ENCODE assay signal across 18 mouse cellular contexts in the genomic region with DNA sequence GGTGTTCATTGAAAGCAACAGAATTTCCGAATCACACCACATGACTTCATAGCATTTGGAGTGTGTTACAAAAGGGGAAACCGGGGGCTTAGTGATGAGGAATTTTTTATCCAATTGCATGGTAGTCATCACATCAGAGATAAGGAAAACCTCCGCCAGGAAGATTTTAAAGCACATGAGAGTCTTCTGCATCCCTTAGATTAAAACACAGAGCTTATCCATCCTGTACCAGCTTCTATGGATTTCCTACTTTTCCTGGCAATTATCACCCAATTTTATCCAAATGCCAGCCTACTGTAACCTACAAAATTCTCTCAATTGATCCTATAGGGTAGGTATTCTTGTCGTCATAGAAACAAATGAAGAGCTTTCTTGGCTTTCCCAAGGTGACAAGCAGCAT.
DNase-seq lines count a peak whose midpoint lies in the region; ATAC-seq and TF ChIP-seq lines count a peak whose summit lies in the region.
"Had no signal": no experiment of that assay in that cellular context is flagged by ENCODE, and none has a peak within 500 bp of the region (broad histone marks: within the 10 kb centered on the region; RNA-seq: fewer than 3 reads in every experiment).

No protein-coding gene starts in this region.

- DNase-seq in MEL (ENCODE audit: low read depth, low spot score), result no peak
- peak; percentile 38 for DNase-seq in c-Kit-positive CD71-positive TER-119-negative erythroid progenitor cells, embryonic 14.5 days (ENCODE audit: low read depth)
- no peak for DNase-seq in cerebellum, adult 11 months
- DNase-seq in heart, postnatal 4 days, result no peak
- DNase-seq in spleen, postnatal 14 days (ENCODE audit: low spot score in 2 of 2), result no peak
- DNase-seq in cerebellum, postnatal 14 days, result no peak
- DNase-seq: adrenal gland, adult 8-10 months; cerebellum, adult 2 months; cerebellum, postnatal 36 days; gastrocnemius, adult 2 months; gastrocnemius, postnatal 25 days had no signal

- H3K9ac ChIP-seq in MEL (ENCODE audit: control insufficient read depth, low read depth, low read length, poor library complexity, severe bottlenecking), result no peak overlapping the region
- no peak overlapping the region for H3K9ac ChIP-seq in liver, embryonic 12.5 days
- H3K9ac ChIP-seq in liver, embryonic 16.5 days (ENCODE audit: low read depth, low read length), result no peak overlapping the region
- H3K9ac ChIP-seq: forebrain, embryonic 12.5 days; heart, embryonic 12.5 days; hindbrain, embryonic 15.5 days had no signal

- no peaks in the 10 kb centered on the region for H3K79me2 ChIP-seq in MEL (ENCODE audit: control insufficient read depth, insufficient read depth, low read length, poor library complexity)

- 44% methylated on average over 4 of the region's 4 CpGs for WGBS in liver, embryonic 12.5 days (ENCODE audit: insufficient replicate concordance)
- 45% methylated on average over 4 of the region's 4 CpGs for WGBS in liver, embryonic 16.5 days (ENCODE audit: insufficient replicate concordance)

- H3K4me3 ChIP-seq in MEL (ENCODE audit: control insufficient read depth in 1 of 2, insufficient read depth in 1 of 2, low read depth in 2 of 2, low read length in 2 of 2), result no peak overlapping the region
- no peak overlapping the region for H3K4me3 ChIP-seq in liver, embryonic 12.5 days
- H3K4me3 ChIP-seq in liver, embryonic 16.5 days (ENCODE audit: low read depth, low read length), result peak overlapping the region; percentile 11; the same call in 1 of the 2 replicates
- H3K4me3 ChIP-seq: embryonic facial prominence, embryonic 10.5 days; forebrain, embryonic 12.5 days; gastrocnemius, adult 2 months; heart, embryonic 12.5 days; hindbrain, embryonic 15.5 days had no signal

- TF ChIP-seq EP300 in MEL (IDR thresholded peaks at IDR 0.05; ENCODE audit: low read depth in 1 of 2, low read length in 2 of 2), result peak; percentile 30 to 56; a peak in 2 of 4 replicates

- TF ChIP-seq RAD21 in MEL (IDR thresholded peaks at IDR 0.05; ENCODE audit: low read depth, low read length), result no peak

- peak; percentile 53 for ATAC-seq in liver, embryonic 12.5 days
- peak; percentile 65 for ATAC-seq in liver, embryonic 16.5 days (ENCODE audit: low read depth)

- H3K9me3 ChIP-seq in MEL (replicated peaks; ENCODE audit: insufficient read depth, low read length), result no peaks in the 10 kb centered on the region
- no peaks in the 10 kb centered on the region for H3K9me3 ChIP-seq in liver, embryonic 12.5 days (replicated peaks)
- no peaks in the 10 kb centered on the region for H3K9me3 ChIP-seq in liver, embryonic 16.5 days (replicated peaks; ENCODE audit: control insufficient read depth, low read length)
- H3K9me3 ChIP-seq: embryonic facial prominence, embryonic 10.5 days; forebrain, embryonic 12.5 days; heart, embryonic 12.5 days; hindbrain, embryonic 15.5 days had no signal

- peak overlapping the region; percentile 43 for H3K4me2 ChIP-seq in liver, embryonic 12.5 days
- peak overlapping the region; percentile 46 for H3K4me2 ChIP-seq in liver, embryonic 16.5 days (ENCODE audit: low read depth, low read length)
- H3K4me2 ChIP-seq: forebrain, embryonic 12.5 days; heart, embryonic 12.5 days; hindbrain, embryonic 15.5 days had no signal

- peaks cover 18 to 19% of the 10 kb centered on the region in 2 experiments for H3K4me1 ChIP-seq in MEL (ENCODE audit: control insufficient read depth in 1 of 2, insufficient read depth in 2 of 2, low read length in 2 of 2)
- peaks cover 40% of the 10 kb centered on the region for H3K4me1 ChIP-seq in liver, embryonic 12.5 days
- peaks cover 27% of the 10 kb centered on the region for H3K4me1 ChIP-seq in liver, embryonic 16.5 days (ENCODE audit: control insufficient read depth, low read depth, low read length)

- TF ChIP-seq POLR2A in MEL (IDR thresholded peaks at IDR 0.05; ENCODE audit: control insufficient read depth in 1 of 2, insufficient read depth in 1 of 2, low read depth in 1 of 2, low read length in 2 of 2, poor library complexity in 1 of 2), result no peak

- H3K27me3 ChIP-seq in MEL (ENCODE audit: control insufficient read depth in 1 of 2, insufficient read depth in 2 of 2, low read length in 2 of 2), result no peaks in the 10 kb centered on the region
- H3K27me3 ChIP-seq in liver, embryonic 12.5 days (replicated peaks), result no peaks in the 10 kb centered on the region
- no peaks in the 10 kb centered on the region for H3K27me3 ChIP-seq in liver, embryonic 16.5 days (ENCODE audit: control insufficient read depth, insufficient read depth, low read depth, low read length)
- H3K27me3 ChIP-seq: CH12.LX; forebrain, embryonic 12.5 days; heart, embryonic 12.5 days; hindbrain, embryonic 15.5 days had no signal

- H3K27ac ChIP-seq in MEL (ENCODE audit: control insufficient read depth, low read depth, low read length), result peak overlapping the region; percentile 37
- H3K27ac ChIP-seq in liver, embryonic 12.5 days, result peak overlapping the region; percentile 81
- H3K27ac ChIP-seq in liver, embryonic 16.5 days (ENCODE audit: low read length), result peak overlapping the region; percentile 89
- H3K27ac ChIP-seq: embryonic facial prominence, embryonic 10.5 days; forebrain, embryonic 12.5 days; gastrocnemius, adult 2 months; hindbrain, embryonic 15.5 days had no signal

- H3K36me3 ChIP-seq in MEL (ENCODE audit: control insufficient read depth in 1 of 2, insufficient read depth in 2 of 2, low read length in 2 of 2), result peaks cover 0 to 25% of the 10 kb centered on the region in 2 experiments; a peak in 2 of 4 replicates
- H3K36me3 ChIP-seq in liver, embryonic 12.5 days, result no peaks in the 10 kb centered on the region
- no peaks in the 10 kb centered on the region for H3K36me3 ChIP-seq in liver, embryonic 16.5 days (ENCODE audit: control insufficient read depth, insufficient read depth)
- H3K36me3 ChIP-seq: embryonic facial prominence, embryonic 10.5 days; forebrain, embryonic 12.5 days; heart, embryonic 12.5 days; hindbrain, embryonic 15.5 days had no signal

- no peak for TF ChIP-seq CTCF in MEL (IDR thresholded peaks at IDR 0.05 in 2 of 3, conservative IDR thresholded peaks at IDR 0.05 in 1 of 3; ENCODE audit: control insufficient read depth in 1 of 3, insufficient read depth in 1 of 3, low read depth in 2 of 3, low read length in 3 of 3, poor library complexity in 1 of 3, severe bottlenecking in 1 of 3)

TF ChIP-seq in MEL, 35 proteins besides CTCF, POLR2A, EP300 and RAD21:
- peak; percentile 69; the same call in 1 of the 2 replicates for TF ChIP-seq TCF12 (IDR thresholded peaks at IDR 0.05; ENCODE audit: low read depth, low read length)
- TF ChIP-seq HCFC1 (IDR thresholded peaks at IDR 0.05; ENCODE audit: low read depth, low read length), result no peak
- peak; percentile 43 for TF ChIP-seq GATA1 (IDR thresholded peaks at IDR 0.05; ENCODE audit: low read depth, low read length)

Comparison
In these comparisons a context has a peak if more than half of its experiments do, and no peak if none do; other contexts are left out.
1. H3K27ac ChIP-seq: peak in every context shown above with its lines; median percentile 89 in liver, embryonic 16.5 days; 81 in liver, embryonic 12.5 days; 37 in MEL.